Mouse (Mus musculus): ENCODE data around the gene Ryr2.
"Not testable (repeated sequence)": the region's sequence is repeated elsewhere in the genome, so short reads cannot be mapped to it uniquely, and the experiment has no call there.

The Ryr2 gene

DNA sequence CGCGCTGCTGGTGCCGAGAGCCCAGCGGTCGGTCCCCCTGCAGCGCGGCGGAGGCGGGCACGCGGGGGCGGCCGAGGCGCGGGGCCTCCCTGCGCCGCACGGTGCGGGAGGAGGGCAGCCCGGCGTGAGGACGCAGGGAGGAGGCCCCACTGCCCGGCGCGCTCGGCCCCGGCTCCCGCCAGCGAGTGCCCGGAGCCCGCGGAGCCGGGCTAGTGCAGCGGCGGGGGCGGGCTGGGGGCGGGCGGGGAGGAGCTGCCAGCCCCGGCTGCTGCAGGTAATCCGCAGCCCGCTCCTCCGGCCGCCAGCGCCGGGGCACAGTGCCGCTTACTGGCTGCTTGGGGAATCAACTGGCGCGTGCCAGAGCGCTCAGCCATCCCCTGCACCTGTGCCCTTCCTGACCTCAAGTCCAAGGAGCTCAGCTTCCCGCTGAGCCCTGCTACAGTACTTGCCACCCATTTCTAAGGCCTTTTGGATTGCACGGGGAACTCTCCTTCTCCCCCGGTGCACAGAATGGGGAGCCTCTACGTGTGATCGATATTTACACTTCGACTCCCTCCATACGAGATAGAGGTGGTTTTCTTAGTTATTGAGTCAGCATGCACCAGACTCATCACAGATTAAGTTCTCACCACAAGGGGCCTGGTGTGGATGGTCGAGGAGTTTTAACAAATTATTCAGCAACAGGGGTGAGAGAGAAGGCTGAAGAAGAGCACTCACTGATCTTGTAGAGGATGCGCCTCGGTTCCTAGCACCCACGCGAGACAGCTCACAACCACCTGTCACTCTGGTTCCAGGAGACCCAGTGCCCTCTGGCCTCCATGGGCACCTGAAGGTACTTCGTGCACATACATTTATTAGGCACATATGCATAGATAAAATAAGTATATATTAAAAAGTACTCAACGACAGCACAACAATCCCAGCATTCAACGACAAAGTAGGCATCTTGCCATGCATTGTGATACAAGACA lies at the start of gene Ryr2:
TSS of gene Ryr2 (minus strand) at position 284 of the 971 bp plus-strand sequence.
- peak; percentile 36 to 60 for DNase-seq (ENCODE audit: low spot score in 2 of 2)

DNA sequence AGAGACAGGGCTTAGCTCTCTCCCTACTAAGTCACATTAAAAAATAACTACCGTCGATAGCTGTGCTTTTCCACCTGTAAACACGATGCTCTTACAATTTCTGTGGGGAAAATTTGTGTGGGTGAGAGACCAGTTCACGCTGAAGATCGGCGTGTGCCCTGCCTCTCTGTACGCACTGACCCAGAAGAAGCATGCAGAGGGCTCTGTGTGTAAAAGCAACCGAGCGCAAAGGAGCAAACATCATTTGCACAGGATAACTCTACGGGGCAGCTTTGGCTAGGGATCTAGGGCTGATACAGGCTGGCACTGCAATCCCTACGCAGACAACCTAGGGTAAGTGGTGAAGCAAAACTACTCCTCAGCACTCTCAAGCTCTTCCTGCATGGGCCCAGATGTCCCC lies 47.2 kb upstream of the Ryr2 start:
- DNase-seq (ENCODE audit: low spot score in 2 of 2) = no peak

DNA sequence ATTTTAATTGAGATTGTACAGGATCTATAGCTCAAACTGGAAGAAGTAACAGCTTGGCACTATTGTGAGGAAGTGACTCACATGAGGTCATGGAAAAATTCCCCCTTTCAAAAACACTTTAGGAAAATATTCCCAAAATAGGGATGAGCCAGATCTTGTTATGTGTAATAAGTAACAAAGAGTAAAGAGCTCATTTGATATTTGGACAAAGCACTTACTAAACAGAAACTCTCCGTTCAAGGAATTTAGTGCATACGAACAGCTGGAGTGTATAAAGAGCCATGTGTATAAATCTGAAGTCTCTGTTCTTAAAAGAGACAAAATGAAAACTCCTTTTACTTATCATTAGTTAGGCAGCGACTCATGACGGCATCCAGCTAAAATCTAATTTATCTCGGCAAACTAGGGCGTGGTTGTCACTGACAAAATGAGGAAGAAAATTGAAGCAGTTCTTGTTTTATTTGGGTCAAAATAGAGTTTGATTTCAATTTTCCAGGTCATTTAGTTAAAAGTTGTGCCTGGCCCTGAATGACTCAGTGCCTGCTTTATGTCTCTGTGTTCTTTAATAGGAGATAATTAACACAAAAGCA lies 40.3 kb upstream of the Ryr2 start:
- DNase-seq (ENCODE audit: low spot score in 2 of 2) = no peak

DNA sequence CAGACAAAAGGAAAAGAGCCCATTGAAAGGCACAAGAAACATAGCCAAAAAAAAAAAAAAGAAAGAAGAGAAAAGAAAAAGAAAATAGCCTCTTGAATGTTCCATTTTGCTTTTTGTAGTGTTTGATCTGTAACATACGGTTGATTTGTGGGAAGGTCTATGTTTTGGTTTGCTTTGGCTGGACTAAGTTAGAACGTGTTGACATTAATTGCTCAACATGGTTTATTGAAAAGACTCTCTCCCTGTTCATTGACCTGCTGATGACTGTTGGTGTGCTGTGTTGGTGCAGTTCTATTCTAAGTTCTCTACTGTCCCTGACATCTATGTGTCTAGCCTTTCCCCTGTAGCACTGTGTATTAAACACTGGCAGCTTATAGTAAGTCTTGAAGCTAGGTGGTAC lies 39.7 kb upstream of the Ryr2 start:
- DNase-seq (ENCODE audit: low spot score in 2 of 2) = no peak

DNA sequence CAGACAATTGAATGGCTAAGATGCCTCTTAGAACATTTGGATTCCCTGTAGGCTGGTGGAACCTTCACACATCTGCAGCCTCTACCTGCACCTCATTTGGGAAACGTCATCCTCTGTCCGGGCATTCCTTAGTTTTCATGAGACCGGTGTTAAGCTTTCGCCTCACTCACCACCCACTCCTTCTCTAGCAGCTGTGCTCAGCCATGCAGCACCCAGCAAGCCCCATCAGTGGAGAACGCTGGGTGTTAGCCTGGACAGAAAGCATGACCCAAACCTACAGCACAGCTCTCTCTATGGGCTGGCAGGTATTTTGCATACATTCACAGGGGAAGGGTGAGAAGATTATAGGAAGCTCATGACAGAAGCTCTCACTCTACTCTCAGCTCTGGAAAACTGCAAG lies 36.6 kb upstream of the Ryr2 start:
- DNase-seq (ENCODE audit: low spot score in 2 of 2) = no peak

DNA sequence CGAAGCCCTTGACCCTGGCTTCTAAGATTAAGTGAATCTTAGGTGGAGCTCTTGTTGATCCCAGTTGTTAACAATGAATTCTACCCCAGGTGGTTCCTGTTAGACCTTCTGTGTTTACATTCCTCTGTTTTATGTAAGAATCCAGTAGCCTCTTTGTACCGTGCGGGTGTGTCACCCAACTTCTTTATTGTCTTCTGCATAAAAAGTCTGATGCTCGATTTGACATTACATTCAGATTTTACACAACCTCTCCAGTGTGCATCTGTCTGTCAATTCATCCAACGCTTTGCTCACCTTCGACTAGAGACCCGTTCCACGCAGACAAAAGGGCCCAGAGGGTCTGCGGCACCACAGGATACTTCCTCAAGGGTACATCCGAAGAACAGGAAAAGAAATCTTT lies 29.7 kb upstream of the Ryr2 start:
- not testable (repeated sequence) for DNase-seq (ENCODE audit: low spot score in 2 of 2)

DNA sequence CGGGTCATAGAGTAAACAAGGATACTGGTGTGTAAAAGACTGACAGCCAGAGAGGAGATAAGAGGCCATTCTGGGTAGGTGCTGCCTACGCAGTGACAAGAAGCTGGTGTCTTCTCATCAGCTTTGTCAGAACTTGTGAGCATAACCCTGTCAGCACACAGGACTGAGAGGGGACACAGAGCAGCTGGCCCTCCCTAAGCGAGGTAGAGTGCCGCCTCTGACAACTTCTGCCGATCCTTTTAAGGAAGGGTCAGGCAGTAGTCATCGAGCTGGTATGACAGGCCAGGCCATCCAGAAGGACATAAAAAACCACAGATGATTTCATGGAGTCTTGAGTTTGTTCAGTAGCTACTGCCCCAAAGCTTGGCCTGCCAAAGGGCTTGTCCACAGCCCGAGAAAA lies 26.8 kb upstream of the Ryr2 start:
- peak; percentile 84 to 87 for DNase-seq (ENCODE audit: low spot score in 2 of 2)

DNA sequence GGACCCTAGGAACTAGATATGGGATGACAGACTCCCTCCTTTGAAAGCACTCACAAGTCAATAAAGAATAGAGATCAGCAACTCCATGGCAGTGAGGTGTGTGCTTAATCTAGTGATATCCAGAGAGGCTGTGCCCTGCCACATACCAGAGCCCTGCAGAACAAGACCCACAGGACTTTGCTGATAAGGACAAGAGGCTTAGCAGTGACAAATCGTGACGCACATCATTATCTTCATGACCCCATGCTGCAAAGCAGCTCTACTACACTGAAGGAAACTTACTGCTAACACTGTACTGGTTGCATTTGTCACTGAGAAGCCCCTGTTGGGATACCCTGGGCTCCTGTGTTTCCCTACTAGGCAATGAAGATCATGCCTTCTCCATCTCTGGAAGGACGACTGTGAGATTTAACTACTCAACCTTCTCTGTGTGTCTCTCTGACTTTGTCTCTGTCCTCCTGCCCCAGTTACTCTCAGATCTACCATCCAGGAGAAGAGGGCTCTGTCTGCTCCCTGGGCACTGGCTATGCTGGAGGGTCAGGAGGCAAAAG lies 25.5 kb upstream of the Ryr2 start:
- peak; percentile 52 to 64 for DNase-seq (ENCODE audit: low spot score in 2 of 2)

DNA sequence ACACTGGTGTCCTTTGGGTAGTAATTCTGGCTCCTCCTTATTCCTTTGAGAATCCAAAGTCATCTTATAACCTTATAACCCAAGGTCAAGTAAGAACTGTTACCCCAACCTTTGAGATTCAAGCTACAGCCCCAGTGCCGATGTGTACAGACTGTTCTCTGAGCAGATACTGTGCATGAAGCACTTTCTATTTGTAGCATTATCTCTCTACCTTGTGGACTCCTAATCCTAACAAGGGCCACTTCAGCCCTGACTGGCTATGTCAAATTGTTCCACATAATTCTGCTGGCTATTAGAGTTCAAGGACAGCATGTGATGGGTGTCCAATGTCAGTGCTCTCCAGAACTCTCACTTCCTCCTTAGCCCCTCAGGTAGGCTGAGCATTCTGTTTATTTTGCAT lies 22.4 kb upstream of the Ryr2 start:
- DNase-seq (ENCODE audit: low spot score in 2 of 2) = peak; percentile 61 to 63

DNA sequence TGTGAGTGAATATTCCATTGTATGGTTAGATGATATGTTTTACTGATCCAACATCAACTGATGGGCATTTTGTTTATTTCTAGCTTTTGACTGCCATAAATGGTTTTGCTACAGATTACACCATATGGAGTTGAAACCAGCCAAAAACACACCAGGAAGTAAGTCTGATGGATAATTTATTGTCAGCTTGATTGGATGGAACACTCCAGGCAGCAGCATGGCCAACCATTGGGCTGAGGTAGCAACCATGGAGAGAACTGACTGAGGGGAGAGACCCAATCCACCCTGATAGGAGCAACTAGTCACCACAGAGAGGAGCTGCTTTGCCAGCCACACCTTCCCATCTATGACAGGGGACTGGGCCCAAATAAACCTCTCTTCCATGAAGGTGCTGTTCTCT lies 19.4 kb upstream of the Ryr2 start:
- no peak for DNase-seq (ENCODE audit: low spot score in 2 of 2)

DNA sequence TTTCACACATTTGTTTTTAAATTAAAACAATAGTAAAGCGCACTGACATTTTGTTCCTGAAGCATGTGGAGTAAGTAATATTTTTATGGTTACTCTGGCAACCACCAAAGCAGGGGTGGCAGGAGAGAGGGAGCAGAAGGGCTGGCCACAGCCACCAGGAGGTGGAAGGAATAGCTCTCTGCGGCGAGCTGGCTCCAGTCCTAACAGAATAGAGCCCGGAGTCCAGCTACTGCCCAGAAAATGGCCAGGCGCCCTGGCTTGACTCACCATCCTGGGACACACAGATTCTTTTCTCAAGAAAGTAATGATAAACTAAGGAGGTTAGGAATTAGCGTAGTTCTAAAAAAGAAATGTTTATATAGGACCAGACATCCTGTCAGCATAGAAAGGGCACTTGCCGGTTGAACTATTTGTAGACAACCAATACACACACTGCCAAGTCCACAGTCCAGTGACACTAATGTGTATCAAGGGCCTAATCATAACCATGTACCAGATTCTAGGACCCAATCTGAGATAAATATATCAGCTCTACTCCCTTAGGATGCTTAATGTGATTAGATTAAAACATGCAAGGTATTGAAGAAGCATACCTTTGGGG lies 18.3 kb upstream of the Ryr2 start:
- DNase-seq (ENCODE audit: low spot score in 2 of 2) = peak; percentile 56 to 71

DNA sequence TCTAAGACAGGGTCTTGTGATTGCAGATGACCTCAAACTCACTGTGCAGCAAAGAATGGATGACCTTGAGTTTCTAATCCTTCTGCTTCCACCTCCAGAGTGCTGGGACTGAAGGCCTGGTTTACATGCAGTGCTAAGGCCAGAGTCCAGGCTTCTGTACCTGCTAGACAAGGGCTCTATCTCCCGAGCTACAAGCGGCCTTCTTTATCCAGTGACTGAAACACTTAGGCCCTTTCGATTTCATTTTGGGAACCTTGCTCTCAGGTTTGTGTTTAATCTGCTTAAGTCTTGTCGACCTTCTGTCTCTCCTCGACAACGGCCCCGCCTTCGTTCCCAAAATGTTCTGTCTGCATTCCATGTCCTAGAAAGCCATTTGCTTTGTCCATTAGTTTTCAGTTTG lies 8.8 kb upstream of the Ryr2 start:
- DNase-seq (ENCODE audit: low spot score in 2 of 2) = no peak

DNA sequence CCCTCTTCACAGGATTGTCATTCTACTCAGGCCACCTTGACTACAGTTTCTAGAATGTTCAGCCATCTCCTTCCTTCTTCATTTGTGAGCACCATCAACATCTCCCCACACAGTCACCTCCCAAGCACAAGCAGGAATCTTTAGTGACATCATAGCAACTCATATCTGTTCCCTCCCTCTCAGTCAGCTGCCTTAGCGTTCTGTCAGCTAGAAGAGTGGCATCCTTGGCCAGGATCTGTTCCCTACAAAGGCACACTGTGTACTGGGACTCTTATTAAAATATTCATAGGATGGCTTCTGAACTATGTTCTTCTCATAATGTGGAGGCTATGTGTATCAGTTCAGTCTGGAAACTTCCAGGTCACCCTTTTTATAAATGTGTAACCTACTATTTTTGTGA lies 8.1 kb upstream of the Ryr2 start:
- DNase-seq (ENCODE audit: low spot score in 2 of 2) = no peak

DNA sequence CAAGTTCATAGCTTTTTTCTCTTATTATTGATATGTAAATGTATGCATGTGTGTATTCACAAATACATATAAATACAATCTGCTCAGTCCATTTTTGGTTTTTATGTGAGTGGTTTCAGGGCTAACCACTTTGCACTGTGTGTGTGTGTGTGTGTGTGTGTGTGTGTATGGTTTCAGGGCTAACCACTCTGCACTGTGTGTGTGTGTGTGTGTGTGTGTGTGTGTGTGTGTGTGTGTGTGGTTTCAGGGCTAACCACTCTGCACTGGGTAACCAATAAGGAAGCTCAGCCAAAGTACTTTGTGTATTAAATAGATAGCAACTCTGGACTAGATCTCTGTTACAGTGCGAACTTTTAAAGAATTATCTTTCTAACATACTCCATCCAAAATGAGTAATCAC lies 2.2 kb upstream of the Ryr2 start:
- no peak for DNase-seq (ENCODE audit: low spot score in 2 of 2)

DNA sequence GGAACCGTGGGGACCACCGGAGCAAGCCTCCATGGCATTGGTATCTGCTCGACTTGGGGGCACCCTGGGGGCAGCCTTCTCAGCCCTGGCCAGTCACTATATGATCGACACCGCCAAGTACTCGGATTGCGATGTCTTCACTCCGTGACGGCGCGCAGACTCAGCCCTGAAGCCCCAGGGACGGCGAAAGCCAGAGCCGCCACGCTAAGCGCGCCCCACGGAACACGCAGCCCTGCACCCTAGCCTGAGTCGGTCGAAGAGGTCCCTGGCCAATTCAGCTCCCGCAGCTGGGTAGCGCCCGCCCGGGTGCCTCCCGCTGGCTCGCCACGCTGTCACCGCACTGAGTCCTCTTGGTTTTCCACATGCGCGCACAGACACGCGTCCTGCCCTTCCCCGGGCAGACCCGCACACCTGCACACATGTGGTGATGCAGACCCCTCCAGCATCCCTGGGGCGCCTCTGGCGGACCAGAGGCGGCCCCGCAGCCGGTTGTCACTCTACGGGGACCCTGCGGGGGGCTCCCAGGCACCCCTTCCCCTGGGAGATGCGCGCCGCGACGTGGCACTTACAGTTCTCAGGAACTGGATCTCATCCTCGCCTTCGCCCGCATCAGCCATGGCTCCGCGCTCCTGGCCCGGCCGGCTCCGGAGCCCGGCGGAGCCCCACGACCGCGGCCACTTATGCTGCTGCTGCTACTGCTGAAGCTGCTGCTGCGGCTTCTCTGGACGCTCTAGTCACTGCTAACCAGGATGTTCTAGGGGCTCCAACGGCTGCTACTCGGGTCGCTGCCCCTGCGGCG lies 716 bp downstream of the Ryr2 start:
- no peak for DNase-seq (ENCODE audit: low spot score in 2 of 2)

DNA sequence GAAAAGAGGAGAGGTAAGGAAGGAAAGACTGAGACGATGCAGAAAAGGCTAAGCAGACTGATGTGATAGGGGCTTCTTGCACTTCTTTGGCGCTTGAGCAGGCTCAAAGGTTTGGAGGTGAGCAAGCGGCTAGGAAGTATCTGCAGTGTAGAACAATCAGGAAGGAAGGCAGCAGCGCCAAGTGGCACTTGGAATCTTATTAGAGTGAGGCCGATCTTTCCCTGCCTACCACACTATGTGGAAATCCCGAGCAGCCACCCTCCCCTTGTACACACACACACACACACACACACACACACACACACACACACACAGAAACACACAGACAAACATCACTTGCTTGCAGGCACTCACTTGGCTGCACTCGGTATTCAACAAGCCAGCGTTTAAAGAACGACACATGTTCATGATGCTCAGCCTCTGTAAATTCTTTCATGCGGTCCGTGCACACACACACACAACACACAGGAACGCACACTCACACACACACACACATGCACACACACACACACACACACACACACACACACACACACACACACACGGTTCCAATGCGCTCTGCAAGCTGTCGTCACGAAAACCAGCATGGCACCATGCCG lies 1.4 kb downstream of the Ryr2 start:
- no peak for DNase-seq (ENCODE audit: low spot score in 2 of 2)

DNA sequence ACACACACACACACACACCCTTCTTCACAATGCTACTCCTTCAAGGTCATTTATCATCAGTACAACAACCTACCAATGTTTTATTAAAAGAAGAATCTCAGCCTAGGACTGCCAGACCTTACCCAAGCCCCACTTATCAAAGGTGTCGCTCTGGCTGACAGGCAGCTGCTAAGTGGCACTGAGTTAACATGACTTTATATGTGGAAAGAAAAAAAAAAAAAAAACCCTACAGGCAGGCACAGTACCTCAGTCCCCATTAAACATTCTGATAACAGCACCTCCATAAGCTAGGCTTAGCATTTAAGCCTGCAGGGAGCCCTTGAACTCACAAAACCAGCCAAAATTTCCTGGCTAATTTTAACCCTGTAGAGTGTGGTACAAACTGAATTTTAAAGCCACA lies 2.4 kb downstream of the Ryr2 start:
- peak in 1 of 2 experiments; percentile 39 for DNase-seq (ENCODE audit: low spot score in 2 of 2)

DNA sequence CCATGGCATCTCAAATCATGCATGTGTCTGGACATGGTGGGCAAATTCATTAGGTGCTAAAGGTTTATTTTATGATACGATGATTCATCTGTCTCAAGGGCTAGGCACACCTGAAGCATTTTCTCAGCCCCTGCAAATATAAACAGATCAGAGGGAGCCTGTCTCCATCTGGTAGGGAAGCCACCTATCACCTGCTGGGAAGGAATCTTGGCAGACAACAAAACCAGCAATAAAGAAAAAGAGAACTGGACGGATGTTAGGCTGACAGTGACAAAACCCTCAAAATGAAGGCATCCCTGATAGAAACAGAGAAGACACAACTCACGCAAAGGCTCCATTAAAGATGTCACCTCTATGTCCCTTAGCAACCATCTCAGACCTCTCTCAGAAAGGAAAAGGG lies 3.7 kb downstream of the Ryr2 start:
- no peak for DNase-seq (ENCODE audit: low spot score in 2 of 2)

DNA sequence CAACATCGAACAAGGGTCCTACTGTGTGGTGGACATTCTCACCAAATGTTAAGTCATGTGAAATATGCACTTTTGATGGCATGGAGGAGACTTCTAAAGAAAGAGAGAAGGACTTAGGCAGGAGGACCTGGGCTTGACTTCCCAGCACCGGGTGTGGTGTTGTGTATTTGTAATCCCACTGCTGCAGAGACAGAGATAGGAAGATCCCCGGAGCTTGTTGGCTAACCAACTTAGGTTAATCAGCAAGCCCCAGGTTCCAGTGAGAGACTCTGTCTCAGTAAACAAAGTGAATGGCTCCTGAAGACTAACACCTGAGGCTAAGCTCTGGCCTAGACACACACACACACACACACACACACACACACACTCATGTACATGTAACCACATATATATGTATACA lies 7.3 kb downstream of the Ryr2 start:
- DNase-seq (ENCODE audit: low spot score in 2 of 2) = no peak

DNA sequence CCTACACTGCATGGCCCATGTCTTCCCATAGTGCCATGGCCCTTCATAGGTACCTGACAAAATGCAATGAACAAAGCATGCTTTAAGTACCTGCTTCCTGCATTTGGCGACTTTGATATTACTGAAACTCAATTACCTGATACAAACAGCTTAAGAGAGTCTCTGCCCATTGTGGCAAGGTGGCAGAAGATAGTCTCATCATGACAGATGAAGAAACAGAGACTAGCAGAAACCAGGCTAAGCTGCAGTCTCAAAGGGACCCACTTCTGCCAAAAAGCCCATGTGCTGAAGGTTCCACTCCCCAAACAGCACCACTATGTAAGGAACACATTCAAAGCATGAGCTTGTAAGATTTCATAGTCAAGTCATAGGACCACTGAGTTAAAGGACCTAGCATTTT lies 7.8 kb downstream of the Ryr2 start:
- DNase-seq (ENCODE audit: low spot score in 2 of 2) = no peak

DNA sequence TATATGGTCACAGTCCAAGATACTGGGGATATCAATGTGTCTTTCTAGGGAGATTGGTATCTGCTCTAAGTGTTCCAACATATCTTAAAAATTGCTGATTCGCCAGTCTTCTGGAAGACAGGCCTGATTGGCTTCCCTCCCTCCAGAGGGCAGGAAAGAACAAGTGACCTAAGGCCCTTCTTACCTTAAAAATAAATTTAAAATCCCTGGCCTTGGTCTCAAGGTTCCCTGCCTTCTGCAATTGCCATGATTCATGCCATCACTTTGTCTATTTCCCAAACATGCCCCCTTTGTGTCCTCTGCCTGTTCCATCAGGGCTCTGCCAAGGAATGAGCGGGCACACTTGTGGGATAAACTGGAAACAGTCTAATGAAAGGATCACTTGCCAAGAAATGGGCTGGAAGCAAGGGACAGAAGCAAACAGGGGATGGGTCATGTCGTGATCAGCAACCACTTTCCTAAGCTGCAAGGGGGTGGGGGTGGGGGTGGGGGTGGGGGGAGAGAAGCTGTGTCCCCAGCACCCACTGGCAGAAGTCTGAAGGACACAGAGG lies 10.3 kb downstream of the Ryr2 start:
- DNase-seq (ENCODE audit: low spot score in 2 of 2) = no peak
